11 mouse cellular contexts compared by ENCODE assay signal in the genomic region with DNA sequence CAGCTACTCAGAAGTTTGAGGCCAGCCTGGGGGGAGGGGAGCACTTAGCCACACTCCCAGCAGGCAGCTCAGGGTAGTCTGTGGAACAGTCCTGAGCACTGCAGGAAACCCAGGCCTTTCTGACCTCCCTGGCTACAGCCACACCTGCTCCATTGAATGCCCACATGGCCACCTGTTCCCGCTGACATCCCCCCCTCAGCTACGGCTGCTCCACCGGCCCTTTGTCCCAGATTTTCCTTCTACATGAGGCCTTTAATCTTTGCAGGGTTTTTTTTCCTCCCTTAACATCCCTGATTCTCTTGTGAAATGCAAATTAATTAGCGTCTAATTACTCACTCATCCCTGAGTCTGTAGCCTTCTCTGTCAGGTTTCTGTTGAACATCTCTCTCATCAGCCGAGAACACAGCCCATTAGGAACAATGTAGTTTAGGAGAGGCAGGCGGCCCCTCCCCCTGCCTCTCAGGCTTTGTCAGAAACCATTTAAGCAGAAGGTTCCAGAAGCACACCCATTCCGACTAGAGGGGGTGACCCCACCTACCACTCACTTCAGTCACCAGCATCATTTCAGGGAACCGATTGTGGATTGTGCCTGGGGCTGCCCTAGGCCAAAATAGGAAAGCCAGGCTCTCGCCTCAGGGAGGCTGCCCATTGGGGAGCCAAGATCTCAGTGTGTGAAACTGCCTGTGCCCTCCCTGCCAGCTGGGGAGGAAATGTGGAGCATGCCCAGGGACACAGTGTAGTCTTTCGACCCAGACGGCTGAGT.
DNase-seq lines count a peak whose midpoint lies in the region; ATAC-seq lines count a peak whose summit lies in the region.
"Had no signal": no experiment of that assay in that cellular context is flagged by ENCODE, and none has a peak within 500 bp of the region (broad histone marks: within the 10 kb centered on the region; RNA-seq: fewer than 3 reads in every experiment).

No protein-coding gene starts in this region.

- no peak overlapping the region for H3K9ac ChIP-seq in hindbrain, embryonic 13.5 days
- H3K9ac ChIP-seq: heart, embryonic 13.5 days; limb, embryonic 15.5 days had no signal

- no peaks in the 10 kb centered on the region for H3K36me3 ChIP-seq in hindbrain, embryonic 13.5 days
- H3K36me3 ChIP-seq: heart, embryonic 13.5 days; limb, embryonic 15.5 days had no signal

- ATAC-seq in hindbrain, embryonic 13.5 days (ENCODE audit: low FRiP score): no peak

- peak; percentile 49 for DNase-seq in kidney, adult 9 months
- DNase-seq in kidney, postnatal 10 days: no peak
- peak; percentile 76 to 92 for DNase-seq in cerebellum, postnatal 14 days
- peak; percentile 88 for DNase-seq in retina, embryonic 14.5 days (ENCODE audit: low spot score)
- DNase-seq in ovary, postnatal 36 days (ENCODE audit: low spot score): no peak
- no peak for DNase-seq in heart, postnatal 10 days
- no peak for DNase-seq in lung, postnatal 14 days

- intact Hi-C loops in heart, postnatal 10 days (cut with DNase I): no loop called here

- no peak overlapping the region for H3K4me2 ChIP-seq in hindbrain, embryonic 13.5 days
- H3K4me2 ChIP-seq: heart, embryonic 13.5 days; limb, embryonic 15.5 days had no signal

- H3K27me3 ChIP-seq in hindbrain, embryonic 13.5 days: peaks cover 40% of the 10 kb centered on the region
- H3K27me3 ChIP-seq: limb, embryonic 15.5 days had no signal

- no peak overlapping the region for H3K4me3 ChIP-seq in hindbrain, embryonic 13.5 days
- H3K4me3 ChIP-seq: heart, embryonic 13.5 days; limb, embryonic 15.5 days had no signal

- 12% methylated on average over 11 of the region's 11 CpGs for WGBS in hindbrain, embryonic 13.5 days

- H3K4me1 ChIP-seq in hindbrain, embryonic 13.5 days (replicated peaks): peaks cover 14% of the 10 kb centered on the region
- H3K4me1 ChIP-seq: heart, embryonic 13.5 days had no signal

- H3K27ac ChIP-seq in hindbrain, embryonic 13.5 days: peak overlapping the region; percentile 30; the same call in 1 of the 2 replicates
- H3K27ac ChIP-seq: heart, embryonic 13.5 days; limb, embryonic 15.5 days; macrophage had no signal

- H3K9me3 ChIP-seq in hindbrain, embryonic 13.5 days: 0 out of 2 replicates have a peak, but pooled peaks cover 1% of the 10 kb centered on the region
- H3K9me3 ChIP-seq: limb, embryonic 15.5 days had no signal

Comparison
In these comparisons a context has a peak if more than half of its experiments do, and no peak if none do; other contexts are left out.
1. DNase-seq: peak in kidney, adult 9 months (single experiment), cerebellum, postnatal 14 days (2 of 2) and retina, embryonic 14.5 days (single experiment); none in kidney, postnatal 10 days (single experiment), ovary, postnatal 36 days (single experiment), heart, postnatal 10 days (0 of 2) and lung, postnatal 14 days (single experiment).